Mouse (Mus musculus): ENCODE data around the gene Spata5. TPM values are rescaled to one million over a fixed set of nuclear protein-coding genes. Genes with fewer than 3 reads are reported as not detected.
A peak's percentile ranks its signal among the peaks of the same experiment; 100 is the strongest.

Spata5 gene
- 36.6 and 40.6 TPM in 2 replicates for polyA plus RNA-seq (2014; fragmentation: Nextera tagmentation; extraction: Ambion mirVana)

GRCm38 (mm10) chr3:37419458-37419991 is at the start of gene Spata5:
Gene Spata5, plus strand, starts transcription at chr3:37419896.
- H3K27ac ChIP-seq (ENCODE audit: low read depth, low read length): peak within 1 kb of the TSS; percentile 83
- no peaks in the 10 kb centered on the region for H3K36me3 ChIP-seq (ENCODE audit: control insufficient read depth, insufficient read depth, low read length)
- under 1% methylated on average over 41 of the region's 50 CpGs for WGBS
- H3K9me3 ChIP-seq (ENCODE audit: control insufficient read depth, low read length): no peaks in the 10 kb centered on the region
- DNase-seq (ENCODE audit: low spot score): peak; percentile 100
- peaks cover 7% of the 10 kb centered on the region for H3K4me1 ChIP-seq (ENCODE audit: control insufficient read depth, insufficient read depth, low read length)
- H3K27me3 ChIP-seq (ENCODE audit: control insufficient read depth, insufficient read depth, low read length): no peaks in the 10 kb centered on the region
- peak within 1 kb of the TSS; percentile 91 for H3K4me3 ChIP-seq (ENCODE audit: low read depth, low read length)
- peak within 1 kb of the TSS; percentile 90 for H3K4me2 ChIP-seq (ENCODE audit: low read depth)
- peak; percentile 96 for ATAC-seq (ENCODE audit: insufficient read depth, low FRiP score, low TSS enrichment)
- peak within 1 kb of the TSS; percentile 80 for H3K9ac ChIP-seq (ENCODE audit: low read length)

GRCm38 (mm10) chr3:37370407-37370806 is 49.3 kb upstream of the Spata5 start:
- DNase-seq (ENCODE audit: low spot score) (no peak), ATAC-seq (ENCODE audit: insufficient read depth, low FRiP score, low TSS enrichment) (no peak)
- no peak overlapping the region for H3K4me3 ChIP-seq (ENCODE audit: low read depth, low read length)
- no peak overlapping the region for H3K4me2 ChIP-seq (ENCODE audit: low read depth)
- no peaks in the 10 kb centered on the region for H3K9me3 ChIP-seq (ENCODE audit: control insufficient read depth, low read length)
- H3K27ac ChIP-seq (ENCODE audit: low read depth, low read length): no peak overlapping the region
- H3K36me3 ChIP-seq (ENCODE audit: control insufficient read depth, insufficient read depth, low read length): no peaks in the 10 kb centered on the region
- no peaks in the 10 kb centered on the region for H3K4me1 ChIP-seq (ENCODE audit: control insufficient read depth, insufficient read depth, low read length)
- no peak overlapping the region for H3K9ac ChIP-seq (ENCODE audit: low read length)
- WGBS: 71% methylated on average over 4 of the region's 4 CpGs
- H3K27me3 ChIP-seq (ENCODE audit: control insufficient read depth, insufficient read depth, low read length): no peaks in the 10 kb centered on the region

- WGBS: 93% methylated on average over 11 of the region's 11 CpGs
- no peak overlapping the region for H3K4me3 ChIP-seq (ENCODE audit: low read depth, low read length)
Measured at GRCm38 (mm10) chr3:37373712-37374111, 46.0 kb upstream of the Spata5 start.

GRCm38 (mm10) chr3:37377926-37378325 is 41.8 kb upstream of the Spata5 start:
- H3K9ac ChIP-seq (ENCODE audit: low read length): no peak overlapping the region
- 61% methylated on average over 6 of the region's 6 CpGs for WGBS
- no peaks in the 10 kb centered on the region for H3K9me3 ChIP-seq (ENCODE audit: control insufficient read depth, low read length)
- no peak overlapping the region for H3K4me3 ChIP-seq (ENCODE audit: low read depth, low read length)
- ATAC-seq (ENCODE audit: insufficient read depth, low FRiP score, low TSS enrichment) (no peak), DNase-seq (ENCODE audit: low spot score) (no peak)
- H3K4me1 ChIP-seq (ENCODE audit: control insufficient read depth, insufficient read depth, low read length): no peaks in the 10 kb centered on the region
- no peak overlapping the region for H3K4me2 ChIP-seq (ENCODE audit: low read depth)
- H3K36me3 ChIP-seq (ENCODE audit: control insufficient read depth, insufficient read depth, low read length): no peaks in the 10 kb centered on the region
- no peaks in the 10 kb centered on the region for H3K27me3 ChIP-seq (ENCODE audit: control insufficient read depth, insufficient read depth, low read length)
- no peak overlapping the region for H3K27ac ChIP-seq (ENCODE audit: low read depth, low read length)

More at GRCm38 (mm10) chr3:37373712-37374111, 46.0 kb upstream of the Spata5 start:
- H3K4me2 ChIP-seq (ENCODE audit: low read depth): no peak overlapping the region
- H3K27me3 ChIP-seq (ENCODE audit: control insufficient read depth, insufficient read depth, low read length): no peaks in the 10 kb centered on the region
- H3K4me1 ChIP-seq (ENCODE audit: control insufficient read depth, insufficient read depth, low read length): no peaks in the 10 kb centered on the region
- no peak overlapping the region for H3K9ac ChIP-seq (ENCODE audit: low read length)
- DNase-seq (ENCODE audit: low spot score): no peak
- no peak overlapping the region for H3K27ac ChIP-seq (ENCODE audit: low read depth, low read length)
- no peak for ATAC-seq (ENCODE audit: insufficient read depth, low FRiP score, low TSS enrichment)
- no peaks in the 10 kb centered on the region for H3K36me3 ChIP-seq (ENCODE audit: control insufficient read depth, insufficient read depth, low read length)
- H3K9me3 ChIP-seq (ENCODE audit: control insufficient read depth, low read length): no peaks in the 10 kb centered on the region

GRCm38 (mm10) chr3:37378412-37378811 is 41.3 kb upstream of the Spata5 start:
- WGBS: 72% methylated on average over 6 of the region's 6 CpGs
- no peak overlapping the region for H3K4me3 ChIP-seq (ENCODE audit: low read depth, low read length)

GRCm38 (mm10) chr3:37379201-37379600 is 40.5 kb upstream of the Spata5 start:
- Histone ChIP-seq H3K27me3 (ENCODE audit: control insufficient read depth, insufficient read depth, low read length) (no peaks in the 10 kb centered on the region), H3K4me2 (ENCODE audit: low read depth) (no peak overlapping the region), H3K4me3 (ENCODE audit: low read depth, low read length) (no peak overlapping the region), H3K4me1 (ENCODE audit: control insufficient read depth, insufficient read depth, low read length) (no peaks in the 10 kb centered on the region), H3K9ac (ENCODE audit: low read length) (no peak overlapping the region), H3K36me3 (ENCODE audit: control insufficient read depth, insufficient read depth, low read length) (no peaks in the 10 kb centered on the region), H3K27ac (ENCODE audit: low read depth, low read length) (no peak overlapping the region), H3K9me3 (ENCODE audit: control insufficient read depth, low read length) (no peaks in the 10 kb centered on the region)
- WGBS: 84% methylated on average over 14 of the region's 14 CpGs
- ATAC-seq (ENCODE audit: insufficient read depth, low FRiP score, low TSS enrichment): no peak
- DNase-seq (ENCODE audit: low spot score): no peak

More at GRCm38 (mm10) chr3:37378412-37378811, 41.3 kb upstream of the Spata5 start:
- Histone ChIP-seq H3K4me1 (ENCODE audit: control insufficient read depth, insufficient read depth, low read length) (no peaks in the 10 kb centered on the region), H3K36me3 (ENCODE audit: control insufficient read depth, insufficient read depth, low read length) (no peaks in the 10 kb centered on the region), H3K27me3 (ENCODE audit: control insufficient read depth, insufficient read depth, low read length) (no peaks in the 10 kb centered on the region), H3K9me3 (ENCODE audit: control insufficient read depth, low read length) (no peaks in the 10 kb centered on the region), H3K9ac (ENCODE audit: low read length) (no peak overlapping the region), H3K4me2 (ENCODE audit: low read depth) (no peak overlapping the region), H3K27ac (ENCODE audit: low read depth, low read length) (no peak overlapping the region)
- ATAC-seq (ENCODE audit: insufficient read depth, low FRiP score, low TSS enrichment): no peak
- DNase-seq (ENCODE audit: low spot score): no peak

GRCm38 (mm10) chr3:37379930-37380881 is 39.5 kb upstream of the Spata5 start:
- Histone ChIP-seq H3K4me2 (ENCODE audit: low read depth) (no peak overlapping the region), H3K4me3 (ENCODE audit: low read depth, low read length) (no peak overlapping the region), H3K27me3 (ENCODE audit: control insufficient read depth, insufficient read depth, low read length) (no peaks in the 10 kb centered on the region), H3K9ac (ENCODE audit: low read length) (no peak overlapping the region), H3K4me1 (ENCODE audit: control insufficient read depth, insufficient read depth, low read length) (no peaks in the 10 kb centered on the region), H3K36me3 (ENCODE audit: control insufficient read depth, insufficient read depth, low read length) (no peaks in the 10 kb centered on the region), H3K27ac (ENCODE audit: low read depth, low read length) (no peak overlapping the region), H3K9me3 (ENCODE audit: control insufficient read depth, low read length) (no peaks in the 10 kb centered on the region)
- DNase-seq (ENCODE audit: low spot score) (no peak), ATAC-seq (ENCODE audit: insufficient read depth, low FRiP score, low TSS enrichment) (no peak)
- WGBS: 77% methylated on average over 18 of the region's 18 CpGs

- Histone ChIP-seq H3K9ac (ENCODE audit: low read length) (no peak overlapping the region), H3K36me3 (ENCODE audit: control insufficient read depth, insufficient read depth, low read length) (no peaks in the 10 kb centered on the region), H3K4me1 (ENCODE audit: control insufficient read depth, insufficient read depth, low read length) (no peaks in the 10 kb centered on the region), H3K27ac (ENCODE audit: low read depth, low read length) (no peak overlapping the region), H3K4me3 (ENCODE audit: low read depth, low read length) (no peak overlapping the region), H3K9me3 (ENCODE audit: control insufficient read depth, low read length) (no peaks in the 10 kb centered on the region), H3K4me2 (ENCODE audit: low read depth) (no peak overlapping the region), H3K27me3 (ENCODE audit: control insufficient read depth, insufficient read depth, low read length) (no peaks in the 10 kb centered on the region)
- no peak for DNase-seq (ENCODE audit: low spot score)
- 66% methylated on average over 6 of the region's 6 CpGs for WGBS
- ATAC-seq (ENCODE audit: insufficient read depth, low FRiP score, low TSS enrichment): no peak
Measured at GRCm38 (mm10) chr3:37381457-37381856, 38.2 kb upstream of the Spata5 start.
